Mouse (Mus musculus): ENCODE results near the gene Fgf18. TPM values are rescaled to one million over a fixed set of nuclear protein-coding genes. Genes with fewer than 3 reads are reported as not detected.

Gene Fgf18
- polyA plus RNA-seq, 1 experiment: 0.12 TPM

- TF ChIP-seq MYOG (IDR thresholded peaks at IDR 0.05; ENCODE audit: control insufficient read depth, extremely low read depth, insufficient read length): no peak
- TF ChIP-seq USF1 (IDR thresholded peaks at IDR 0.05; ENCODE audit: low read depth): no peak
- no peak for TF ChIP-seq MYOD1 (IDR thresholded peaks at IDR 0.05; ENCODE audit: control insufficient read depth, insufficient read length, low read depth)
- no peak for TF ChIP-seq CEBPB (IDR thresholded peaks at IDR 0.05; ENCODE audit: low read depth)
- no peak for TF ChIP-seq MAX (IDR thresholded peaks at IDR 0.05)
- no peak for TF ChIP-seq CTCF (IDR thresholded peaks at IDR 0.05; ENCODE audit: control insufficient read depth, insufficient read depth, insufficient read length)
- no peak for TF ChIP-seq FOSL1 (IDR thresholded peaks at IDR 0.05; ENCODE audit: insufficient read depth, low read length, poor library complexity, severe bottlenecking)
- no peaks in the 10 kb centered on the region for H3K36me3 ChIP-seq (ENCODE audit: control insufficient read depth, insufficient read depth)
- no peaks in the 10 kb centered on the region for H3K79me3 ChIP-seq (ENCODE audit: low read depth)
- H3K27me3 ChIP-seq (ENCODE audit: control insufficient read depth, insufficient read depth, insufficient read length): peaks cover 3% of the 10 kb centered on the region
- no peak overlapping the region for H3K4me3 ChIP-seq (ENCODE audit: insufficient read depth, poor library complexity, severe bottlenecking)
- no peaks in the 10 kb centered on the region for H3K79me2 ChIP-seq (ENCODE audit: control insufficient read depth, insufficient read depth)
- no peak overlapping the region for H3ac ChIP-seq (ENCODE audit: control insufficient read depth, insufficient read length, low read depth)
Observed at GRCm38 (mm10) chr11:33098446-33098845, 48.8 kb downstream of the Fgf18 start.

- no peak for TF ChIP-seq FOSL1 (IDR thresholded peaks at IDR 0.05; ENCODE audit: insufficient read depth, low read length, poor library complexity, severe bottlenecking)
- TF ChIP-seq MYOD1 (IDR thresholded peaks at IDR 0.05; ENCODE audit: control insufficient read depth, insufficient read length, low read depth): no peak
- TF ChIP-seq MYOG (IDR thresholded peaks at IDR 0.05; ENCODE audit: control insufficient read depth, extremely low read depth, insufficient read length): no peak
- TF ChIP-seq CEBPB (IDR thresholded peaks at IDR 0.05; ENCODE audit: low read depth): no peak
- TF ChIP-seq CTCF (IDR thresholded peaks at IDR 0.05; ENCODE audit: control insufficient read depth, insufficient read depth, insufficient read length): no peak
- TF ChIP-seq MAX (IDR thresholded peaks at IDR 0.05): no peak
- TF ChIP-seq USF1 (IDR thresholded peaks at IDR 0.05; ENCODE audit: low read depth): no peak
- no peaks in the 10 kb centered on the region for H3K36me3 ChIP-seq (ENCODE audit: control insufficient read depth, insufficient read depth)
- no peak overlapping the region for H3ac ChIP-seq (ENCODE audit: control insufficient read depth, insufficient read length, low read depth)
- H3K79me2 ChIP-seq (ENCODE audit: control insufficient read depth, insufficient read depth): no peaks in the 10 kb centered on the region
- H3K79me3 ChIP-seq (ENCODE audit: low read depth): no peaks in the 10 kb centered on the region
- H3K4me3 ChIP-seq (ENCODE audit: insufficient read depth, poor library complexity, severe bottlenecking): no peak overlapping the region
- peaks cover 3% of the 10 kb centered on the region for H3K27me3 ChIP-seq (ENCODE audit: control insufficient read depth, insufficient read depth, insufficient read length)
Observed at GRCm38 (mm10) chr11:33097855-33098254, 49.3 kb downstream of the Fgf18 start.

GRCm38 (mm10) chr11:33089856-33090255 is 57.3 kb downstream of the Fgf18 start:
- no peak overlapping the region for H3K4me3 ChIP-seq (ENCODE audit: insufficient read depth, poor library complexity, severe bottlenecking)
- no peaks in the 10 kb centered on the region for H3K27me3 ChIP-seq (ENCODE audit: control insufficient read depth, insufficient read depth, insufficient read length)
- no peak overlapping the region for H3ac ChIP-seq (ENCODE audit: control insufficient read depth, insufficient read length, low read depth)
- H3K79me3 ChIP-seq (ENCODE audit: low read depth): no peaks in the 10 kb centered on the region
- H3K79me2 ChIP-seq (ENCODE audit: control insufficient read depth, insufficient read depth): no peaks in the 10 kb centered on the region
- TF ChIP-seq MYOD1 (IDR thresholded peaks at IDR 0.05; ENCODE audit: control insufficient read depth, insufficient read length, low read depth): no peak
- TF ChIP-seq USF1 (IDR thresholded peaks at IDR 0.05; ENCODE audit: low read depth): no peak
- TF ChIP-seq MAX (IDR thresholded peaks at IDR 0.05): no peak
- no peak for TF ChIP-seq CTCF (IDR thresholded peaks at IDR 0.05; ENCODE audit: control insufficient read depth, insufficient read depth, insufficient read length)
- no peak for TF ChIP-seq FOSL1 (IDR thresholded peaks at IDR 0.05; ENCODE audit: insufficient read depth, low read length, poor library complexity, severe bottlenecking)
- no peak for TF ChIP-seq MYOG (IDR thresholded peaks at IDR 0.05; ENCODE audit: control insufficient read depth, extremely low read depth, insufficient read length)
- no peak for TF ChIP-seq CEBPB (IDR thresholded peaks at IDR 0.05; ENCODE audit: low read depth)
- H3K36me3 ChIP-seq (ENCODE audit: control insufficient read depth, insufficient read depth): no peaks in the 10 kb centered on the region

GRCm38 (mm10) chr11:33088181-33088580 is 59.0 kb downstream of the Fgf18 start:
- Histone ChIP-seq H3K27me3 (ENCODE audit: control insufficient read depth, insufficient read depth, insufficient read length) (no peaks in the 10 kb centered on the region), H3K79me3 (ENCODE audit: low read depth) (no peaks in the 10 kb centered on the region), H3K79me2 (ENCODE audit: control insufficient read depth, insufficient read depth) (no peaks in the 10 kb centered on the region), H3ac (ENCODE audit: control insufficient read depth, insufficient read length, low read depth) (no peak overlapping the region), H3K4me3 (ENCODE audit: insufficient read depth, poor library complexity, severe bottlenecking) (no peak overlapping the region), H3K36me3 (ENCODE audit: control insufficient read depth, insufficient read depth) (no peaks in the 10 kb centered on the region)
- TF ChIP-seq MYOD1 (IDR thresholded peaks at IDR 0.05; ENCODE audit: control insufficient read depth, insufficient read length, low read depth) (no peak), MYOG (IDR thresholded peaks at IDR 0.05; ENCODE audit: control insufficient read depth, extremely low read depth, insufficient read length) (no peak), MAX (IDR thresholded peaks at IDR 0.05) (no peak), FOSL1 (IDR thresholded peaks at IDR 0.05; ENCODE audit: insufficient read depth, low read length, poor library complexity, severe bottlenecking) (no peak), CEBPB (IDR thresholded peaks at IDR 0.05; ENCODE audit: low read depth) (no peak), CTCF (IDR thresholded peaks at IDR 0.05; ENCODE audit: control insufficient read depth, insufficient read depth, insufficient read length) (no peak)

- Histone ChIP-seq H3K4me3 (ENCODE audit: insufficient read depth, poor library complexity, severe bottlenecking) (no peak overlapping the region), H3K27me3 (ENCODE audit: control insufficient read depth, insufficient read depth, insufficient read length) (peaks cover 2% of the 10 kb centered on the region), H3K36me3 (ENCODE audit: control insufficient read depth, insufficient read depth) (no peaks in the 10 kb centered on the region), H3K79me2 (ENCODE audit: control insufficient read depth, insufficient read depth) (no peaks in the 10 kb centered on the region), H3ac (ENCODE audit: control insufficient read depth, insufficient read length, low read depth) (no peak overlapping the region), H3K79me3 (ENCODE audit: low read depth) (no peaks in the 10 kb centered on the region)
- TF ChIP-seq MAX (IDR thresholded peaks at IDR 0.05) (no peak), USF1 (IDR thresholded peaks at IDR 0.05; ENCODE audit: low read depth) (no peak), FOSL1 (IDR thresholded peaks at IDR 0.05; ENCODE audit: insufficient read depth, low read length, poor library complexity, severe bottlenecking) (no peak), MYOD1 (IDR thresholded peaks at IDR 0.05; ENCODE audit: control insufficient read depth, insufficient read length, low read depth) (no peak), CEBPB (IDR thresholded peaks at IDR 0.05; ENCODE audit: low read depth) (no peak), MYOG (IDR thresholded peaks at IDR 0.05; ENCODE audit: control insufficient read depth, extremely low read depth, insufficient read length) (no peak), CTCF (IDR thresholded peaks at IDR 0.05; ENCODE audit: control insufficient read depth, insufficient read depth, insufficient read length) (no peak)
Observed at GRCm38 (mm10) chr11:33086046-33086445, 61.2 kb downstream of the Fgf18 start.

- no peak overlapping the region for H3ac ChIP-seq (ENCODE audit: control insufficient read depth, insufficient read length, low read depth)
- no peaks in the 10 kb centered on the region for H3K79me3 ChIP-seq (ENCODE audit: low read depth)
- no peak overlapping the region for H3K4me3 ChIP-seq (ENCODE audit: insufficient read depth, poor library complexity, severe bottlenecking)
- TF ChIP-seq MYOD1 (IDR thresholded peaks at IDR 0.05; ENCODE audit: control insufficient read depth, insufficient read length, low read depth): no peak
- TF ChIP-seq FOSL1 (IDR thresholded peaks at IDR 0.05; ENCODE audit: insufficient read depth, low read length, poor library complexity, severe bottlenecking): no peak
- TF ChIP-seq MAX (IDR thresholded peaks at IDR 0.05): no peak
- no peak for TF ChIP-seq USF1 (IDR thresholded peaks at IDR 0.05; ENCODE audit: low read depth)
- no peak for TF ChIP-seq MYOG (IDR thresholded peaks at IDR 0.05; ENCODE audit: control insufficient read depth, extremely low read depth, insufficient read length)
- no peak for TF ChIP-seq CEBPB (IDR thresholded peaks at IDR 0.05; ENCODE audit: low read depth)
- no peak for TF ChIP-seq CTCF (IDR thresholded peaks at IDR 0.05; ENCODE audit: control insufficient read depth, insufficient read depth, insufficient read length)
- H3K79me2 ChIP-seq (ENCODE audit: control insufficient read depth, insufficient read depth): no peaks in the 10 kb centered on the region
- H3K36me3 ChIP-seq (ENCODE audit: control insufficient read depth, insufficient read depth): no peaks in the 10 kb centered on the region
- H3K27me3 ChIP-seq (ENCODE audit: control insufficient read depth, insufficient read depth, insufficient read length): peaks cover 3% of the 10 kb centered on the region
Observed at GRCm38 (mm10) chr11:33085514-33085913, 61.7 kb downstream of the Fgf18 start.
